Comparison of ENCODE assay signal across 8 mouse cellular contexts in the genomic region with DNA sequence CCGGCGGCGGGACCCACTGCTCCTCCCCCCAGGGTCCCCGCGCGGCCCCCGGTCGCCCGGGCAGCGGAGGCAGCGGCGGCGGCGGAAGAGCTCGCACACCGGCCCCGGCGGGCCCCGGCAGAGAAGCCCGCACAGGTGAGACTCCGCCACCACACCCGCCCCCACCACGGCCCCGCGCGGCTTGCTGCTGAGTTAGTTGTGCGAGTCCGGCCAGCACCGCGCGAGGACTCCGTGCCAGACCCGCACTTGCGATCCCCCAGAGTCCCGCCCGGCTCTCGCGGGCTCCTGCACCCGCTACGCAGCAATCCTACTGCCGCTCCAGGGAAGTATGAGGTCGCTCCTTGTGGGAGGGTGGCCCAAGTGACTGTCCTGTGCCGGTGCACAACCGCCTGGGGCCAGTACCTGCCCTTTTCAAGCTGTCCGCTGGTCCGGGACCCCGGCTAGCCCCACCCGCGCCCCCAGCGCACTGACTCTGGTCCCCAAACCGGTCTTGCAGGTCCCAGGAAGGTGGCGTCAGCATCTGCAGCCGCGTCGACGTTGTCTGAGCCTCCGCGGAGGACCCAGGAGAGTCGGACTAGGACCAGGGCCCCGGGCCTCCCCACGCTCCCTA. TPM values are rescaled to one million over a fixed set of nuclear protein-coding genes. Genes with fewer than 3 reads are reported as not detected.
DNase-seq lines count a peak whose midpoint lies in the region; ATAC-seq and TF ChIP-seq lines count a peak whose summit lies in the region.

No protein-coding gene starts in this region.

- peak; percentile 35 to 36 for DNase-seq in left cerebral cortex, adult 2 months (ENCODE audit: extremely low spot score in 1 of 2, low spot score in 2 of 2)
- no peak for DNase-seq in left cerebral cortex, postnatal 14 days (ENCODE audit: low spot score in 2 of 2)
- peak; percentile 65 for DNase-seq in cerebellum, adult 8-10 months
- peak; percentile 48 for DNase-seq in lung, postnatal 14 days
- DNase-seq in right cerebral cortex, postnatal 4 days: peak; percentile 43
- no peak for DNase-seq in layer of hippocampus, postnatal 14 days (ENCODE audit: low spot score in 2 of 2)

- no peaks in the 10 kb centered on the region for H3K9me3 ChIP-seq in kidney, embryonic 16.5 days (ENCODE audit: low read length)

- under 1% methylated on average over 53 of the region's 61 CpGs for WGBS in kidney, embryonic 16.5 days

- peak; percentile 13; the same call in 1 of the 2 replicates for ATAC-seq in granulocyte monocyte progenitor cell, adult 5-6 weeks (replicated peaks; ENCODE audit: poor library complexity, severe bottlenecking)
- ATAC-seq in kidney, embryonic 16.5 days (ENCODE audit: low FRiP score, low TSS enrichment): peak; percentile 76

- peaks cover 36% of the 10 kb centered on the region for H3K4me1 ChIP-seq in kidney, embryonic 16.5 days (ENCODE audit: insufficient read depth, low read length)

- H3K4me3 ChIP-seq in left cerebral cortex, adult 2 months: peak overlapping the region; percentile 91
- peak overlapping the region; percentile 63 for H3K4me3 ChIP-seq in kidney, embryonic 16.5 days (ENCODE audit: low read length)

- peak overlapping the region; percentile 72 for H3K9ac ChIP-seq in kidney, embryonic 16.5 days (replicated peaks; ENCODE audit: low read length)

- no peaks in the 10 kb centered on the region for H3K27me3 ChIP-seq in kidney, embryonic 16.5 days (ENCODE audit: insufficient read depth, low read length)

- peak overlapping the region; percentile 83 for H3K27ac ChIP-seq in left cerebral cortex, adult 2 months
- peak overlapping the region; percentile 82 for H3K27ac ChIP-seq in kidney, embryonic 16.5 days (ENCODE audit: low read length)

- intact Hi-C loops in left cerebral cortex, adult 2 months (cut with DNase I): no loop called here
- intact Hi-C loops in left cerebral cortex, postnatal 14 days (cut with DNase I): no loop called here

- no peaks in the 10 kb centered on the region for H3K36me3 ChIP-seq in kidney, embryonic 16.5 days (ENCODE audit: insufficient read depth, low read length)

- peak overlapping the region; percentile 95 for H3K4me2 ChIP-seq in kidney, embryonic 16.5 days (replicated peaks; ENCODE audit: low read depth, low read length)

- TF ChIP-seq CTCF in left cerebral cortex, adult 2 months (IDR thresholded peaks at IDR 0.05): no peak

RNA-seq across cellular contexts. Expression of gene Stard10, which starts 4.4 kb away (rescaled TPM):
- 10 to 100 TPM; 81.7 to 84.3 TPM for total RNA-seq in left cerebral cortex, adult 2 months (2021)
- 10 to 100 TPM; 31.4 to 32.2 TPM for total RNA-seq in left cerebral cortex, postnatal 14 days (2021)
- 18.5 and 36.0 TPM in 2 replicates for total RNA-seq in granulocyte monocyte progenitor cell, adult 5-6 weeks (2014; fragmentation: Nextera tagmentation)
- total RNA-seq in granulocyte monocyte progenitor cell, adult 5-6 weeks (2017): 11.8 and 30.5 TPM in 2 replicates
- polyA plus RNA-seq in kidney, embryonic 16.5 days (2015; fragmentation: Nextera tagmentation; extraction: Ambion mirVana): 57.7 and 66.8 TPM in 2 replicates
- 10 to 100 TPM; 14.2 to 18.3 TPM for total RNA-seq in layer of hippocampus, postnatal 14 days (2021)

RNA-seq across cellular contexts. Expression of gene Atg16l2, which starts 19.3 kb away (rescaled TPM):
- total RNA-seq in left cerebral cortex, adult 2 months (2021): 10 to 100 TPM; 67.5 to 67.8 TPM
- 10 to 100 TPM; 53.7 to 60.3 TPM for total RNA-seq in left cerebral cortex, postnatal 14 days (2021)
- total RNA-seq in granulocyte monocyte progenitor cell, adult 5-6 weeks (2014; fragmentation: Nextera tagmentation): 26.8 and 43.6 TPM in 2 replicates
- total RNA-seq in granulocyte monocyte progenitor cell, adult 5-6 weeks (2017): 6.6 and 12.2 TPM in 2 replicates
- polyA plus RNA-seq in kidney, embryonic 16.5 days (2015; fragmentation: Nextera tagmentation; extraction: Ambion mirVana): 23.7 TPM in 2 replicates
- total RNA-seq in layer of hippocampus, postnatal 14 days (2021): 10 to 100 TPM; 37.0 to 40.1 TPM

RNA-seq across cellular contexts. Expression of gene Arap1, which starts 26.5 kb away (rescaled TPM):
- total RNA-seq in left cerebral cortex, adult 2 months (2021): 10 to 100 TPM; 16.6 to 22.1 TPM
- total RNA-seq in left cerebral cortex, postnatal 14 days (2021): 10 to 100 TPM; 13.9 to 17.9 TPM
- total RNA-seq in granulocyte monocyte progenitor cell, adult 5-6 weeks (2014; fragmentation: Nextera tagmentation): 59.2 and 81.5 TPM in 2 replicates
- total RNA-seq in granulocyte monocyte progenitor cell, adult 5-6 weeks (2017): 27.4 and 64.6 TPM in 2 replicates
- 106 and 112 TPM in 2 replicates for polyA plus RNA-seq in kidney, embryonic 16.5 days (2015; fragmentation: Nextera tagmentation; extraction: Ambion mirVana)
- total RNA-seq in layer of hippocampus, postnatal 14 days (2021): 10 to 100 TPM; 18.1 to 22.4 TPM

Comparison
In these comparisons a context has a peak if more than half of its experiments do, and no peak if none do; other contexts are left out.
1. DNase-seq: peak in left cerebral cortex, adult 2 months (2 of 2), cerebellum, adult 8-10 months (single experiment), lung, postnatal 14 days (single experiment) and right cerebral cortex, postnatal 4 days (single experiment); none in left cerebral cortex, postnatal 14 days (0 of 2) and layer of hippocampus, postnatal 14 days (0 of 2).